Mouse (Mus musculus): ENCODE results near the gene Gm7849. TPM values are rescaled to one million over a fixed set of nuclear protein-coding genes. Genes with fewer than 3 reads are reported as not detected.
"Not testable (repeated sequence)": the region's sequence is repeated elsewhere in the genome, so short reads cannot be mapped to it uniquely, and the experiment has no call there.

Gm7849 gene
- total RNA-seq (2021): not detected

GRCm38 (mm10) chr8:21456460-21456859, at the start of gene Gm7849:
Gene Gm7849, minus strand, starts transcription at chr8:21456560.
- not testable (repeated sequence) for DNase-seq (ENCODE audit: extremely low spot score in 1 of 2, low spot score in 1 of 2)

- not testable (repeated sequence) for DNase-seq (ENCODE audit: extremely low spot score in 1 of 2, low spot score in 1 of 2)
Measured at GRCm38 (mm10) chr8:21427111-21427510, 29.2 kb downstream of the Gm7849 start, which contains the start of gene Defa36. Gene Defa36, plus strand, starts transcription at chr8:21427411.

Other genes with a start within 250 kb of the Gm7849 start
- gene Gm15292, start 206.8 kb downstream of the Gm7849 start, total RNA-seq (2021): not detected
- not detected for gene Defa27, start 141.0 kb downstream of the Gm7849 start, total RNA-seq (2021)
- not detected for gene Defa29, start 129.5 kb downstream of the Gm7849 start, total RNA-seq (2021)
- not detected for gene Defa2, start 78.0 kb downstream of the Gm7849 start, total RNA-seq (2021)
- not detected for gene Defa33, start 64.7 kb downstream of the Gm7849 start, total RNA-seq (2021)
- gene Defa36, start 29.1 kb downstream of the Gm7849 start, total RNA-seq (2021): not detected
- not detected for gene Defa20, start 52.7 kb upstream of the Gm7849 start, total RNA-seq (2021)
- gene Defa32, start 72.5 kb upstream of the Gm7849 start, total RNA-seq (2021): not detected
- gene Defa37, start 108.8 kb upstream of the Gm7849 start, total RNA-seq (2021): not detected
- gene Defa28, start 126.4 kb upstream of the Gm7849 start, total RNA-seq (2021): not detected
- not detected for gene Gm7861, start 137.9 kb upstream of the Gm7849 start, total RNA-seq (2021)
- not detected for gene Defa26, start 161.6 kb upstream of the Gm7849 start, total RNA-seq (2021)
- not detected for gene Defa17, start 199.2 kb upstream of the Gm7849 start, total RNA-seq (2021)
- gene Defa34, start 209.2 kb upstream of the Gm7849 start, total RNA-seq (2021): not detected
- not detected for gene AY761184, start 247.1 kb upstream of the Gm7849 start, total RNA-seq (2021)

All from layer of hippocampus, postnatal 25 days (tissue).